Mouse (Mus musculus) G1E (cell line): Measurements from ENCODE around the gene Pde1c. TPM values are rescaled to one million over a fixed set of nuclear protein-coding genes. Genes with fewer than 3 reads are reported as not detected.

Source experiments
- ATAC-seq: 2 replicates; pipeline ENCODE4 v1.8.0; 2016; ENCODE audit warnings: mild to moderate bottlenecking; ENCODE audit not compliant: insufficient number of reproducible peaks, poor library complexity, low FRiP score, severe bottlenecking; ENCODE audit errors: extremely low read depth
- DNase-seq: peaks from one replicate; pipeline ENCODE4 v3.0.0; 2012; ENCODE audit warnings: low spot score
- H3K27me3 ChIP-seq: 2 replicates; pipeline ENCODE4 v1.6.1; 2012; ENCODE audit warnings: mild to moderate bottlenecking, low read length, inconsistent platforms; ENCODE audit not compliant: insufficient read depth
- H3K36me3 ChIP-seq: replicated peaks from 2 replicates; pipeline ENCODE3; 2012; ENCODE audit warnings: mild to moderate bottlenecking, inconsistent platforms
- H3K4me1 ChIP-seq: 2 replicates; pipeline ENCODE4 v1.6.1; 2012; ENCODE audit warnings: low read depth, low read length, inconsistent platforms, mixed read lengths; ENCODE audit not compliant: insufficient read depth
- H3K4me3 ChIP-seq: 2 replicates; pipeline ENCODE4 v1.5.1; 2012; ENCODE audit warnings: low read depth, mild to moderate bottlenecking, inconsistent platforms, low read length, moderate library complexity, mixed read lengths
- H3K9me3 ChIP-seq: replicated peaks from 2 replicates; pipeline ENCODE4 v1.6.1; 2012; ENCODE audit warnings: inconsistent platforms
- CTCF ChIP-seq: IDR thresholded peaks from 2 replicates; pipeline ENCODE4 v1.5.1; 2012; ENCODE audit warnings: low read depth, low read length, inconsistent platforms, mixed read lengths
- GATA1 ChIP-seq: IDR thresholded peaks from 2 replicates; pipeline ENCODE4 v1.6.1; 2012; ENCODE audit warnings: borderline replicate concordance, low read length, inconsistent platforms, mixed read lengths
- GATA2 ChIP-seq: IDR thresholded peaks from 2 replicates; pipeline ENCODE4 v1.6.1; 2012; ENCODE audit warnings: low read depth, low read length, inconsistent platforms, borderline replicate concordance
- POLR2AphosphoS5 ChIP-seq: IDR thresholded peaks from 2 replicates; pipeline ENCODE4 v1.6.1; 2012; ENCODE audit warnings: low read depth, low read length, inconsistent platforms; ENCODE audit not compliant: insufficient replicate concordance
- TAL1 ChIP-seq: conservative IDR thresholded peaks from 2 replicates; pipeline ENCODE4 v1.6.1; 2012; ENCODE audit warnings: low read depth, low read length, inconsistent platforms, mixed read lengths
- polyA plus RNA-seq: library from polyadenylated mRNA; stranded (reverse); fragments of >175 nt; gene quantifications from 2 replicates; pipeline ENCODE4 v1.2.3, GENCODE M21; 2012
- total RNA-seq, 2 experiments: library from RNA; stranded (forward) in 1 of 2; stranded (reverse) in 1 of 2; fragments of 200-1000 nt in 1 of 2; fragments of >200 nt in 1 of 2; fragmentation: Nextera tagmentation in 1 of 2; gene quantifications; 2 replicates each; pipeline ENCODE4 v1.2.3; 2014 to 2017

Pde1c gene
- total and polyA plus RNA-seq, 3 experiments = 0.38 TPM; not detected in 2

DNA sequence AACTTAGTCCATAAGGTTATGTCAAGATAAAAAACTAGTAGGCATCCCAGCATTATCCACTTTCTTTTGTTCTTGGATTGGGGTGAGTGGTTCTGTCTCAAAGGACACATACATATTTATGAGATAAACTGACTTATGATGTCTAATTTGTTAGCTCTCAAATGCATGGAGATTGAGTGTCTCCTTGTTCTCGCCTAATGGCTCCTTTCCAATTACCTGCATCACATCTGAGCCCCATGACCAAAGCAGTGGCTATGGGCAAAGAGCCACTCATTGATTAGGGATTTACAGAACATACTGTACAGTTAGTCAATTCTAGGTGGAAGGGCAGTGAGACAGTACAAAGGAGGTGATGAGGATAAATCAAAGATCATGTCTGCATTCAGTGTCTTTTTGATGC, 524.2 kb downstream of the Pde1c start:
- Histone ChIP-seq H3K36me3 (no peaks in the 10 kb centered on the region), H3K4me3 (no peak overlapping the region), H3K9me3 (no peaks in the 10 kb centered on the region), H3K27me3 (no peaks in the 10 kb centered on the region), H3K4me1 (no peaks in the 10 kb centered on the region)
- DNase-seq = no peak
- TF ChIP-seq GATA1 (no peak), TAL1 (no peak), POLR2AphosphoS5 (no peak), GATA2 (no peak), CTCF (no peak)
- no peak for ATAC-seq

GRCm38 (mm10) chr6:56044270-56044669, 524.6 kb downstream of the Pde1c start:
- Histone ChIP-seq H3K27me3 (no peaks in the 10 kb centered on the region), H3K9me3 (no peaks in the 10 kb centered on the region), H3K4me1 (no peaks in the 10 kb centered on the region), H3K4me3 (no peak overlapping the region), H3K36me3 (no peaks in the 10 kb centered on the region)
- ATAC-seq (no peak), DNase-seq (no peak)
- TF ChIP-seq GATA2 (no peak), POLR2AphosphoS5 (no peak), GATA1 (no peak), CTCF (no peak), TAL1 (no peak)

GRCm38 (mm10) chr6:56039476-56040055, 529.3 kb downstream of the Pde1c start:
- Histone ChIP-seq H3K4me3 (no peak overlapping the region), H3K36me3 (no peaks in the 10 kb centered on the region), H3K4me1 (no peaks in the 10 kb centered on the region), H3K27me3 (no peaks in the 10 kb centered on the region), H3K9me3 (no peaks in the 10 kb centered on the region)
- ATAC-seq = no peak
- DNase-seq = no peak
- TF ChIP-seq GATA1 (no peak), TAL1 (no peak), GATA2 (no peak), CTCF (no peak), POLR2AphosphoS5 (no peak)

DNA sequence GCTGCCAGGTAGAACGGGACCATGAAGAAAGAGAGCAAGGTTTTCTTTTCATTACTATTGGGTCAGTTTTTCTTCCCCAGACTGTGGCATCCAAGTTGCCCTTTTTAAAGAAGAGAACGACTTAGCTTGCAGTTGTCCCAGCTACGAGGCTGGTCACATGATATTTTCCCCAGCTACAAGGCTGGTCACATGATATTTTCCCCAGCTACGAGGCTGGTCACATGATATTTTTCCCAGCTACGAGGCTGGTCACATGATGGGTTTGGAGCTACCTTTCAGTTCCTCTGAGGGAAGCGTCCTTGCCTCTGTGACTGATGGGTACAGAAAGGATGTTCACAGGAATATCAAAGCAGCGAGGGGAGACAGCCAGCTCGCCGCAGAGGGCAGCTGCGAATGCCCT, 533.8 kb downstream of the Pde1c start:
- Histone ChIP-seq H3K36me3 (no peaks in the 10 kb centered on the region), H3K9me3 (no peaks in the 10 kb centered on the region), H3K4me3 (no peak overlapping the region), H3K4me1 (no peaks in the 10 kb centered on the region), H3K27me3 (no peaks in the 10 kb centered on the region)
- DNase-seq (no peak), ATAC-seq (no peak)
- TF ChIP-seq POLR2AphosphoS5 = no peak

DNA sequence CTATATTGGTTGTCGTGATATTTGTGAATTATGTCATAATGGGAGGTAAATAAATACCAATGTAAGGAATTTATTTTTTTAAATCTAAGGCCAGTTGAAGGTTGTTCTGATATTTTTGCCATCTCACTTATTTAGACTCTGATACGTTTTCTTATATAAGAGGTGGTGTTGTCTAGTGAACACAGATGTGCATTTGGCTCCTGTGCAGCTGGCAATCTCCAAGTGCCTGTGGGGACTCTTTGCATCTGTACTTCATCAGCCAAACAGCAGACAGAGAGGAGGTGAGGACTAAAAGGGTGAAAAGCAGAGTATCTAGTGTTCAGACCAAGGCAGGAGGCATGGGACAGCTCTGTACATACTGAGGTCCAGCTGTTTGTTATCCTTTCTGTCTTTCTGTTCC, 536.7 kb downstream of the Pde1c start:
- Histone ChIP-seq H3K4me3 (no peak overlapping the region), H3K4me1 (no peaks in the 10 kb centered on the region), H3K9me3 (no peaks in the 10 kb centered on the region), H3K36me3 (no peaks in the 10 kb centered on the region), H3K27me3 (no peaks in the 10 kb centered on the region)
- TF ChIP-seq POLR2AphosphoS5 (no peak), CTCF (no peak), GATA2 (no peak), TAL1 (no peak), GATA1 (no peak)
- DNase-seq (no peak), ATAC-seq (no peak)

DNA sequence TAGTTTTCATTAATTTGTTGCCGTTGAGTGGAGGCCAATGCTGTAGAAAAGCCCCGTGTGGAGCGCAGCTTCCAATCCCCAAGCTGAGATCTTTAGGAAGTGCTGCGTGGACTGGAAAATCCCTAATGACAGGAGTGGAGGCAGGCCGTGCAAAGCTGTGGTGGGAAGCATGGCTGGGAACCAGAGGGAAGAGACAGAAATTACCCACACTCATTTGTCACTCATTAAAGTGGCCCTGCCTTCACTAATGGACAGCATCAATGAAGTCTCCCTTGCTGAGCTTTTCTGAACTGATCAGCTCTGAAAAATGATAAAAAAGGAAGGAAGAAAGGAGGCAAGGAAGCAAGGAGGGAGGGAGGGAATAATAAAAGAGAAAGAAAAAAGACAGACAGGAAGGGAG, 538.9 kb downstream of the Pde1c start:
- TF ChIP-seq TAL1 (no peak), POLR2AphosphoS5 (no peak), GATA2 (no peak), CTCF (no peak), GATA1 (no peak)
- no peak for DNase-seq

More for the DNA sequence above, 538.9 kb downstream of the Pde1c start:
- Histone ChIP-seq H3K36me3 (no peaks in the 10 kb centered on the region), H3K4me3 (no peak overlapping the region), H3K4me1 (no peaks in the 10 kb centered on the region), H3K27me3 (no peaks in the 10 kb centered on the region), H3K9me3 (no peaks in the 10 kb centered on the region)
- no peak for ATAC-seq
